ENCODE assay signal across 8 mouse cellular contexts in genomic region chr13:74008948-74009718, GRCm38 (mm10). TPM values are rescaled to one million over a fixed set of nuclear protein-coding genes. Genes with fewer than 3 reads are reported as not detected.
DNase-seq lines count a peak whose midpoint lies in the region; ATAC-seq and TF ChIP-seq lines count a peak whose summit lies in the region.

Tppp (plus strand) TSS chr13:74009407.

- peak within 1 kb of the TSS; percentile 67 for H3K4me3 ChIP-seq in forebrain, embryonic 10.5 days
- peak within 1 kb of the TSS; percentile 61 to 62 for H3K4me3 ChIP-seq in heart, embryonic 14.5 days (ENCODE audit: control insufficient read depth in 1 of 2, insufficient read depth in 1 of 2, low read depth in 1 of 2, low read length in 2 of 2)
- H3K4me3 ChIP-seq in liver, embryonic 11.5 days (ENCODE audit: low read depth, low read length): peak within 1 kb of the TSS; percentile 58
- no peak within 1 kb of the TSS for H3K4me3 ChIP-seq in myocyte

- DNase-seq in CD8-positive naive resting alpha-beta T cell, adult 2 months (ENCODE audit: low read depth in 2 of 2, low spot score in 2 of 2): peak; percentile 77 to 85
- DNase-seq in c-Kit-positive CD71-negative TER-119-negative erythroid progenitor cells, embryonic 14.5 days (ENCODE audit: low read depth): peak; percentile 82
- DNase-seq in forebrain, embryonic 10.5 days (ENCODE audit: extremely low spot score, low spot score): peak; percentile 77
- peak; percentile 94 for DNase-seq in kidney, postnatal 10 days
- peak; percentile 92 for DNase-seq in liver, embryonic 11.5 days (ENCODE audit: low spot score)
- DNase-seq in spleen, postnatal 4 days (ENCODE audit: low spot score in 2 of 2): peak; percentile 92 to 94

- H3K36me3 ChIP-seq in forebrain, embryonic 10.5 days (replicated peaks): no peaks in the 10 kb centered on the region
- H3K36me3 ChIP-seq in heart, embryonic 14.5 days (ENCODE audit: control insufficient read depth, insufficient read depth, low read length): no peaks in the 10 kb centered on the region
- no peaks in the 10 kb centered on the region for H3K36me3 ChIP-seq in liver, embryonic 11.5 days (ENCODE audit: control insufficient read depth, insufficient read depth, low read length)
- no peaks in the 10 kb centered on the region for H3K36me3 ChIP-seq in myocyte (ENCODE audit: control insufficient read depth, insufficient read depth)

- peak; percentile 95 for ATAC-seq in heart, embryonic 14.5 days (ENCODE audit: insufficient number of reproducible peaks, insufficient read depth, low FRiP score, low read depth)
- peak; percentile 97 for ATAC-seq in liver, embryonic 11.5 days (replicated peaks; ENCODE audit: low FRiP score)

- peak within 1 kb of the TSS; percentile 79 for H3K9ac ChIP-seq in heart, embryonic 14.5 days (ENCODE audit: low read length)
- H3K9ac ChIP-seq in liver, embryonic 11.5 days (ENCODE audit: low read depth, low read length): peak within 1 kb of the TSS; percentile 56

- peak within 1 kb of the TSS; percentile 100 for H3K4me2 ChIP-seq in heart, embryonic 14.5 days (ENCODE audit: low read length)
- peak within 1 kb of the TSS; percentile 81 for H3K4me2 ChIP-seq in liver, embryonic 11.5 days
- H3K4me2 ChIP-seq in myocyte (ENCODE audit: low read depth): peak within 1 kb of the TSS; percentile 69

- under 1% methylated on average over 56 of the region's 56 CpGs for whole genome bisulfite sequencing in forebrain, embryonic 10.5 days
- under 1% methylated on average over 56 of the region's 56 CpGs for WGBS in heart, embryonic 14.5 days
- WGBS in liver, embryonic 11.5 days: under 1% methylated on average over 54 of the region's 56 CpGs

- H3K27me3 ChIP-seq in forebrain, embryonic 10.5 days (ENCODE audit: poor library complexity, severe bottlenecking): peaks cover 58% of the 10 kb centered on the region
- H3K27me3 ChIP-seq in heart, embryonic 14.5 days (ENCODE audit: control insufficient read depth, insufficient read depth, low read length): peaks cover 3% of the 10 kb centered on the region; the same call in 1 of the 2 replicates
- peaks cover 60% of the 10 kb centered on the region for H3K27me3 ChIP-seq in liver, embryonic 11.5 days (replicated peaks; ENCODE audit: control insufficient read depth, insufficient read depth, low read length)
- H3K27me3 ChIP-seq in myocyte (ENCODE audit: control insufficient read depth, insufficient read depth, insufficient read length): peaks cover 13% of the 10 kb centered on the region

- TF ChIP-seq POLR2A in myocyte (IDR thresholded peaks at IDR 0.05; ENCODE audit: insufficient read length, low read depth): no peak

- H3K9me3 ChIP-seq in forebrain, embryonic 10.5 days: no peaks in the 10 kb centered on the region
- H3K9me3 ChIP-seq in heart, embryonic 14.5 days (ENCODE audit: control insufficient read depth, low read length): no peaks in the 10 kb centered on the region
- no peaks in the 10 kb centered on the region for H3K9me3 ChIP-seq in liver, embryonic 11.5 days (ENCODE audit: control insufficient read depth, low read length)

- no peak within 1 kb of the TSS for H3ac ChIP-seq in myocyte (ENCODE audit: control insufficient read depth, insufficient read length)

- H3K4me1 ChIP-seq in forebrain, embryonic 10.5 days: peaks cover 25% of the 10 kb centered on the region
- H3K4me1 ChIP-seq in heart, embryonic 14.5 days (ENCODE audit: control insufficient read depth in 2 of 2, insufficient read depth in 2 of 2, low read length in 2 of 2): peaks cover 5 to 17% of the 10 kb centered on the region in 2 experiments; a peak in 3 of 4 replicates
- H3K4me1 ChIP-seq in liver, embryonic 11.5 days (replicated peaks; ENCODE audit: control insufficient read depth, insufficient read depth, low read length): peaks cover 8% of the 10 kb centered on the region; the same call in 1 of the 2 replicates

- H3K79me2 ChIP-seq in myocyte (ENCODE audit: control insufficient read depth, insufficient read depth): no peaks in the 10 kb centered on the region

- H3K27ac ChIP-seq in forebrain, embryonic 10.5 days: peak within 1 kb of the TSS; percentile 77
- peak within 1 kb of the TSS in 1 of 2 experiments; percentile 35; a peak in 1 of 4 replicates for H3K27ac ChIP-seq in heart, embryonic 14.5 days (replicated peaks in 1 of 2; ENCODE audit: control insufficient read depth in 1 of 2, insufficient read depth in 1 of 2, low read depth in 2 of 2, low read length in 2 of 2)
- no peak within 1 kb of the TSS for H3K27ac ChIP-seq in liver, embryonic 11.5 days (ENCODE audit: low read depth, low read length)

TF ChIP-seq in myocyte, 11 proteins besides CTCF, POLR2A, EP300 and RAD21:
- TF ChIP-seq MYOG (IDR thresholded peaks at IDR 0.05; ENCODE audit: control insufficient read depth in 1 of 3, insufficient read depth in 1 of 3, insufficient read length in 2 of 3, low read depth in 2 of 3) (peak in 1 of 3 experiments; percentile 16), USF1 (IDR thresholded peaks at IDR 0.05; ENCODE audit: low read depth) (no peak), SRF (IDR thresholded peaks at IDR 0.05; ENCODE audit: control insufficient read depth, insufficient read length, low read depth) (peak; percentile 75), TCF12 (IDR thresholded peaks at IDR 0.05; ENCODE audit: insufficient read depth, poor library complexity, severe bottlenecking) (no peak), REST (IDR thresholded peaks at IDR 0.05; ENCODE audit: insufficient read depth, insufficient read length) (peak; percentile 71), TCF3 (IDR thresholded peaks at IDR 0.05; ENCODE audit: insufficient read length, low read depth) (no peak), E2F4 (IDR thresholded peaks at IDR 0.05; ENCODE audit: insufficient read depth) (no peak)

RNA-seq across cellular contexts. Expression of gene Tppp, which starts in this region (rescaled TPM):
- 1.4 and 2.0 TPM in 2 replicates for polyA plus RNA-seq in forebrain, embryonic 10.5 days (2016; fragmentation: Nextera tagmentation; extraction: Ambion mirVana)
- polyA plus RNA-seq in heart, embryonic 14.5 days (2014; fragmentation: Nextera tagmentation; extraction: Ambion mirVana): 5.3 and 7.3 TPM in 2 replicates
- polyA plus RNA-seq in liver, embryonic 11.5 days (2014; fragmentation: Nextera tagmentation; extraction: Ambion mirVana): 0.14 and 0.32 TPM in 2 replicates
- polyA plus RNA-seq in myocyte (2012; fragmentation: generic; extraction: Trizol): not detected

Comparison
In these comparisons a context has a peak if more than half of its experiments do, and no peak if none do; other contexts are left out.
1. Peak in DNase-seq, ATAC-seq, H3K4me3 ChIP-seq, H3K9ac ChIP-seq and H3K4me2 ChIP-seq in liver, embryonic 11.5 days; RNA of the gene not detected or under 1 TPM.